Mouse (Mus musculus): ENCODE measurements at regions not wholly inside any gene's neighbourhood (a gene's known extent, or its start where the extent isn't known, plus 50 kb on each side); places are given as distances from the start of the nearest gene placed in this dataset.

DNA sequence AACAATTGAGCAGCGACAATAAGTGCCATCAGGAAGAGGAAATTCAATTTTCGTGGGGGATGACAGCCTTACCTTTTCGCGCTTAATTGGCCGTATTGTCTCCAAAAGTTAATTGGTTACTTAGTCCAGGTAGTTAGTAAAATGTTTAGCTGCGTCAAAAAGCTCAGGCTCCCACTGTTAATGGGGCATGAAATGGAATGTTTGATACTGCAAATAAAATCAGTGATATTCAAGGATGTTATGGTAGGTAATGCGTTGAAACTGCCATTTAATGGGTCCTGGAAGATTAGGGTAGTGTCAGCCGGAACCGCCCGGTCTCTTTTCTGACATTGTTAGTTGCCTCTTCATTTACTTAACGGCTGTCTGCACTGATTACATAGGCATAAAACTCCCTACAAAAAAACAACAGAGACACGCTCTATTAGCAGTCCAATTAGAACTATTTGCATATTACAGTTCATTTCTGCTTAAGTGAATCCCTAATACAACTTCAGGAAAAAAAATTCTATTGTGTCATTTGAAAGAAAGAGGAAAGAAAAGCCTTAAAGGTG lies 161.0 kb downstream of the Gm10295 start:
- no peak for TF ChIP-seq POLR2A (IDR thresholded peaks at IDR 0.05; ENCODE audit: insufficient read length, low read depth)
- no peak for TF ChIP-seq MYOD1 (IDR thresholded peaks at IDR 0.05; ENCODE audit: control insufficient read depth in 1 of 3, insufficient read length in 2 of 3, low read depth in 2 of 3)
- no peak for TF ChIP-seq TCF12 (IDR thresholded peaks at IDR 0.05; ENCODE audit: insufficient read depth, poor library complexity, severe bottlenecking)
- TF ChIP-seq E2F4 (IDR thresholded peaks at IDR 0.05; ENCODE audit: insufficient read depth), result no peak
- no peak for TF ChIP-seq USF1 (IDR thresholded peaks at IDR 0.05; ENCODE audit: low read depth)
- no peak for TF ChIP-seq POLR2AphosphoS2 (IDR thresholded peaks at IDR 0.05; ENCODE audit: insufficient read length, low read depth)
- no peak for TF ChIP-seq MAX (IDR thresholded peaks at IDR 0.05; ENCODE audit: low read depth)
- TF ChIP-seq MYOG (IDR thresholded peaks at IDR 0.05; ENCODE audit: control insufficient read depth in 1 of 3, insufficient read depth in 1 of 3, insufficient read length in 2 of 3, low read depth in 2 of 3), result no peak
- TF ChIP-seq SRF (IDR thresholded peaks at IDR 0.05; ENCODE audit: control insufficient read depth, insufficient read length, low read depth), result no peak
